Mouse (Mus musculus): ENCODE data around the gene Ly6g5b. TPM values are rescaled to one million over a fixed set of nuclear protein-coding genes. Genes with fewer than 3 reads are reported as not detected.

Gene Ly6g5b
- polyA plus RNA-seq, 1 experiment = not detected

DNA sequence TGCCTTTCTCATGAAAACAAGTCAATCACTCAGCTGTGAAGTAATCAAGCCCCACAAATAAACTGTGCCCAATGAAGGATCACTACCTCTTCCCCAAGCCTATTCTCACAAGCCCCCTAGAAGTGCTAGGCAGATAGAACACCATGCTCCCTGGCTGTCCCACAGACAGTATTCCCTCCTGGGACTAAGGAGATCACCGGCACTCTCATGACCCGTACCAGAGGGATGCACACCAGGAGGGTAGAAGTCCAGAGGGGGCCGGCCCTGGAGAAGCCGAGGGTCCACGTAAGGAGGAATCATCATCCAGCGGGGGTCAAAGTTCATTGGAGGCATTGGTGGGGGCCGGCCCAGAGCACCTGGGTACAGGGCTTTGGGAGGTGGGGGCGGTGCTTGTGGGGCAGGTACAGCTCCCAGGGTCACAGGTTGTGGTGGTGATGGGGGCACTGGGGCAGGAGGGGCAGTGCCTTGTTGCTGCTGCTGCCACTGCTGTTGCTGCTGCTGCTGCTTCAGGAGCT lies 42.5 kb upstream of the Ly6g5b start:
- WGBS = 92% methylated on average over 8 of the region's 8 CpGs
- H3K4me3 ChIP-seq (ENCODE audit: insufficient read depth, low read depth, low read length) = no peak overlapping the region
- H3K27ac ChIP-seq (ENCODE audit: insufficient read depth, low read depth, low read length) = no peak overlapping the region
- no peak for TF ChIP-seq CTCF (IDR thresholded peaks at IDR 0.05; ENCODE audit: insufficient read depth, low read depth, low read length)
- TF ChIP-seq POLR2A (IDR thresholded peaks at IDR 0.05; ENCODE audit: insufficient read depth, low read depth, low read length) = no peak
- peaks cover 8% of the 10 kb centered on the region for H3K4me1 ChIP-seq (ENCODE audit: control insufficient read depth, insufficient read depth, low read length)

DNA sequence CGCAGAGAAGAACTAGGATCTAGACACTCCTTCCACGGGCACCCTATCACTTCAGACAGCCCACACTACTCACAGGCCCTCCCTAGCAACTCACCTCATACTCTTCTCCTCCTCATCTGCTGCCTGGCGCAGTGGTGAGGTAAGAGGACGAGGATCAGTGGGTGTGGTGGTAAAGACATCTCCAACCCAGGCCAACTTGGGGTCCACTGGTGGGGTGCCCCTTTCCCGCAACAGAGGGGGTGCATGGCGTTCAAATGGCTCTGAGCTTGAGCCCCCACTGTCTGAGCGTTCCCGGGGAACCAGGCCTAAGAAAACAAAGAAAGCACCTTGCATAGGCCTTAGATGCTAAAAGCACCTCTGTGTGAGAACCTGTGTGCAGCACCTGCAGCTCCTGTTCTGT lies 42.0 kb upstream of the Ly6g5b start:
- Histone ChIP-seq H3K27ac (ENCODE audit: insufficient read depth, low read depth, low read length) (no peak overlapping the region), H3K4me1 (ENCODE audit: control insufficient read depth, insufficient read depth, low read length) (peaks cover 7% of the 10 kb centered on the region), H3K4me3 (ENCODE audit: insufficient read depth, low read depth, low read length) (no peak overlapping the region)
- TF ChIP-seq CTCF (IDR thresholded peaks at IDR 0.05; ENCODE audit: insufficient read depth, low read depth, low read length) (no peak), POLR2A (IDR thresholded peaks at IDR 0.05; ENCODE audit: insufficient read depth, low read depth, low read length) (no peak)
- 78% methylated on average over 8 of the region's 8 CpGs for WGBS

DNA sequence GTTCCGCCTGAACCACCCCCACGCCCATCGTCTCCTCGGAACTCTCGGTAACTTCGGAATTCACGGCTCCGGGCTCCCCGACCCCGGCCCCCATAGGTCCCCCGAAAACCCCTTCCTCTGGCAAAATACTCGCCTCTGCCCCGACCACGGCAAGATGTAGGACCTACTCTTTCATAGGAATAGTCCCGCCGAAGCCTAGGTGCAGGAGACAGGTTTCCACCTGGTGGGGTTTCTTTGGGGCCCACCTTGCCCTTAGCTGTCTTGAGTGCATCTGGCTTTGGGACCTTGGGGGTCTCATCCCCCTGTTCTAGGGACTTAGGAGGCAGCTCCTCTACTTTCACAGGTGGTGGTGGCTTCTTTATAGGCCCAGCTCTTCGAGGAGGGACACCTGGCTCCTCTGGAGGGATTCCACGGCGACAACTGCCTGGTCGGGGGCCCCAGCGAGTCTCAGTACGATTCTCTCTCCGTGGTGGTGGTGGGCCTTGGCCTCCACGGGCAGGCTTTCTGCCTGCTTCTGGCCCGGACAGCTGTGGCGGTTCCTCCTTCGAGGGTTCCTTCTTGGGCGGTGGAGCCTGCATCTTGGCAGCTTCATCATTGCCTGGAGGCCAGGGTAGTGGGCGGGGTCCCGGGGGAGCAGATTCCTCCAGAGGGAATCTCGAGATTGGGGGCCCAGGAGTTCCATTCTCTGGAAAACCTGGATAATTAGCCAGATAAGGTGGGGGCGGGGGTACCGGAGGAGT lies 41.4 kb upstream of the Ly6g5b start:
- Histone ChIP-seq H3K4me1 (ENCODE audit: control insufficient read depth, insufficient read depth, low read length) (peaks cover 2% of the 10 kb centered on the region), H3K4me3 (ENCODE audit: insufficient read depth, low read depth, low read length) (no peak overlapping the region), H3K27ac (ENCODE audit: insufficient read depth, low read depth, low read length) (no peak overlapping the region)
- TF ChIP-seq POLR2A (IDR thresholded peaks at IDR 0.05; ENCODE audit: insufficient read depth, low read depth, low read length) = no peak
- TF ChIP-seq CTCF (IDR thresholded peaks at IDR 0.05; ENCODE audit: insufficient read depth, low read depth, low read length) = no peak
- WGBS = 82% methylated on average over 33 of the region's 33 CpGs

DNA sequence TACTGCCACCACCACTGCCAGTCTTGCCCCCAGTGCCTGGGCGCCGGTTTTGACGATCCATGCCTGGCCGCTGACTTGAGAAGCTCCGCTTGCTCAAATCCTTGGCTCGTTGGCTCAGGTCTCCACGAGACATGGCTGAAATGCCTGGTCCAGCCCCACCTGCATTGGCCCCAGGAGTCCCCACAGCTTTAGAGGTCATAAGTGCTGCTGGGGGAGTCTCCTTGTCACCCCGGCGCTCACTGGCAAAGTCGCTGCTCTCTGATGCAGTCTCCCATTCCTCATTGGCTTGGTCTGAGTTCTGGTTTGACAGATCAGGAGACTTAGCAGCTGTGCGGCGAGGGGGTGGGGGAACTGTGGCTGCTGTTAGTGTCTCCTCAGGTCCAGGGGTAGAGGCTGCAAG lies 40.2 kb upstream of the Ly6g5b start:
- WGBS = 80% methylated on average over 12 of the region's 12 CpGs
- Histone ChIP-seq H3K4me3 (ENCODE audit: insufficient read depth, low read depth, low read length) (no peak overlapping the region), H3K27ac (ENCODE audit: insufficient read depth, low read depth, low read length) (no peak overlapping the region), H3K4me1 (ENCODE audit: control insufficient read depth, insufficient read depth, low read length) (no peaks in the 10 kb centered on the region)
- TF ChIP-seq POLR2A (IDR thresholded peaks at IDR 0.05; ENCODE audit: insufficient read depth, low read depth, low read length) = no peak
- TF ChIP-seq CTCF (IDR thresholded peaks at IDR 0.05; ENCODE audit: insufficient read depth, low read depth, low read length) = no peak

DNA sequence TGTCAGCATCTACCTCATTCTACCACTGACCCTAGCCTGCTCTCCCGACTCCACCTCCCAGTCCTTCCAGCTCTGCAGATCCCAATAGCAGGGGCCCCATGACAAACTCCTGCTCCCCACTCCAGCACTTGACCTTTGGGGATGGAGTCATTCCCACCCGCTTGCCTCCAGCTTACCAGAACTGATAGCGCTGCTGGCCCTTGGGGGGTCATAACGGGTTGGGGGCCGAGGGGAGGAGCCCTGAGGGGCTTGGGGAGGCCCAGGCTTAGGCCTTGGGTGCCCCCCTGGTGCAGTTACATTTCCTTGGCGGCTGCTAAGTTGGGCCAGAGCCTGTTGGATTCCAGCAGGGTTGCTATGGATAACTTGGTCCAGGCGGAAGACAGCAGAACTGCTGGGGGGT lies 39.4 kb upstream of the Ly6g5b start:
- TF ChIP-seq POLR2A (IDR thresholded peaks at IDR 0.05; ENCODE audit: insufficient read depth, low read depth, low read length) = no peak
- TF ChIP-seq CTCF (IDR thresholded peaks at IDR 0.05; ENCODE audit: insufficient read depth, low read depth, low read length) = no peak
- WGBS = 68% methylated on average over 7 of the region's 7 CpGs
- Histone ChIP-seq H3K4me1 (ENCODE audit: control insufficient read depth, insufficient read depth, low read length) (no peaks in the 10 kb centered on the region), H3K27ac (ENCODE audit: insufficient read depth, low read depth, low read length) (no peak overlapping the region), H3K4me3 (ENCODE audit: insufficient read depth, low read depth, low read length) (no peak overlapping the region)

DNA sequence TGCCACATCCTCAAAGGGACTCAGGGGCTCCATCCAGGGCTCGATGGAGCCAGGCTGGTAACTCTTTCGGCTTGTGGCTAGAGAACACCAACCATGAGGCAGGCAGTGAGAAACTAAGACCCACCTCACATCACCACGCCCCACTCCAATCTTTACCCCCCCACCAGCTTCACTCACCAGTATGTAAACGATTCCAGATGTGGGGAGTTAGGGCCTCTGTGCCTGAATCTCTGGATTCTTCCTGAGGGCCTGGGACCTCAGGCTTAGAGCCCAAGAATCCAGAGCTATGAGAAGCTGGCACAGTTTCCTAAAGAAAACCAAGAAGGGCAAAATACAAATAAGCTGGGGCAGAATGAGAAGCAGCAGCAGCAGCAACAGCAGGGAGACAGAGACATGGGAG lies 38.7 kb upstream of the Ly6g5b start:
- H3K4me3 ChIP-seq (ENCODE audit: insufficient read depth, low read depth, low read length) = no peak overlapping the region
- no peak overlapping the region for H3K27ac ChIP-seq (ENCODE audit: insufficient read depth, low read depth, low read length)
- H3K4me1 ChIP-seq (ENCODE audit: control insufficient read depth, insufficient read depth, low read length) = no peaks in the 10 kb centered on the region
- TF ChIP-seq CTCF (IDR thresholded peaks at IDR 0.05; ENCODE audit: insufficient read depth, low read depth, low read length) (no peak), POLR2A (IDR thresholded peaks at IDR 0.05; ENCODE audit: insufficient read depth, low read depth, low read length) (no peak)
- 88% methylated on average over 4 of the region's 4 CpGs for WGBS

DNA sequence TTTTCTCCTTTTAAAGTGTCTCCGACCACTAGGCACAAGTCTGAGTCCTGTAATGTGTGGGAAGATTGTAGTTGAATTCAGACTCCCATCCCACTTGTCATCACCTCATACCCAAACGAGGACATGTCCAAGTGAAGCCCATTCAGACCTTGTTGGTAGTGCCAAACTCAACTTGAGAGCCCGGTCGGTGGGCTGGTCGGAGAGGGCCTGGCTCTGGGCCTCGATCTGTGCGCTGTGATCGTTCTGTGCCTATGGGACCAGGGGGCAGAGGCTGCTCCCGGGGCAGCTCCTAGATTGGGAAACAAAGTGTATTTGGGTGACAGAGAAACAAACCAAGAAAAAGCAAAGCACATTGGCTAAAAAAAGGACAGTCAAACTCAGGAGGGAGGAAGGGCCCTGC lies 37.8 kb upstream of the Ly6g5b start:
- 81% methylated on average over 9 of the region's 9 CpGs for whole genome bisulfite sequencing

DNA sequence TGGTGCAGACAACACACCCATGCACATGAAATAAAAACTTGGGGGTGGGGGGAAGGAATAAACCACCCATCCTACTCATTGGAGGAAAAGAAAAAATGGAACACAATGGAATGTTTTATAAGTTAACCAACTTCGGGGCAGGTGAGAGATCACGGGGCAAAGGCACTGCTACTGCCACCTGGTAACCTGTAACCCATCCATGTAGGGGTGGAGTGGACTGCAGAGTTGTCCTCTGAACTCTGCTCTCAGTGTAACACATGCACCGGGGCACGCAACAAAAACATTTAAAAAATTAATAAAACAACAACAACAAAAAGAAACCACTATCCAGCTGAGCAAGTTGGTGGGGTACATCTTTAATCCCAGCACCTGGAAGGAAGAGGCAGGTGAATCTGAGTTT lies 36.9 kb upstream of the Ly6g5b start:
- H3K27ac ChIP-seq (ENCODE audit: insufficient read depth, low read depth, low read length) = no peak overlapping the region
- H3K4me1 ChIP-seq (ENCODE audit: control insufficient read depth, insufficient read depth, low read length) = no peaks in the 10 kb centered on the region
- TF ChIP-seq CTCF (IDR thresholded peaks at IDR 0.05; ENCODE audit: insufficient read depth, low read depth, low read length) = no peak
- 89% methylated on average over 4 of the region's 4 CpGs for WGBS
- no peak overlapping the region for H3K4me3 ChIP-seq (ENCODE audit: insufficient read depth, low read depth, low read length)

More for the DNA sequence above, 37.8 kb upstream of the Ly6g5b start:
- H3K4me1 ChIP-seq (ENCODE audit: control insufficient read depth, insufficient read depth, low read length) = no peaks in the 10 kb centered on the region
- H3K27ac ChIP-seq (ENCODE audit: insufficient read depth, low read depth, low read length) = no peak overlapping the region
- no peak overlapping the region for H3K4me3 ChIP-seq (ENCODE audit: insufficient read depth, low read depth, low read length)
- TF ChIP-seq CTCF (IDR thresholded peaks at IDR 0.05; ENCODE audit: insufficient read depth, low read depth, low read length) (no peak), POLR2A (IDR thresholded peaks at IDR 0.05; ENCODE audit: insufficient read depth, low read depth, low read length) (no peak)

DNA sequence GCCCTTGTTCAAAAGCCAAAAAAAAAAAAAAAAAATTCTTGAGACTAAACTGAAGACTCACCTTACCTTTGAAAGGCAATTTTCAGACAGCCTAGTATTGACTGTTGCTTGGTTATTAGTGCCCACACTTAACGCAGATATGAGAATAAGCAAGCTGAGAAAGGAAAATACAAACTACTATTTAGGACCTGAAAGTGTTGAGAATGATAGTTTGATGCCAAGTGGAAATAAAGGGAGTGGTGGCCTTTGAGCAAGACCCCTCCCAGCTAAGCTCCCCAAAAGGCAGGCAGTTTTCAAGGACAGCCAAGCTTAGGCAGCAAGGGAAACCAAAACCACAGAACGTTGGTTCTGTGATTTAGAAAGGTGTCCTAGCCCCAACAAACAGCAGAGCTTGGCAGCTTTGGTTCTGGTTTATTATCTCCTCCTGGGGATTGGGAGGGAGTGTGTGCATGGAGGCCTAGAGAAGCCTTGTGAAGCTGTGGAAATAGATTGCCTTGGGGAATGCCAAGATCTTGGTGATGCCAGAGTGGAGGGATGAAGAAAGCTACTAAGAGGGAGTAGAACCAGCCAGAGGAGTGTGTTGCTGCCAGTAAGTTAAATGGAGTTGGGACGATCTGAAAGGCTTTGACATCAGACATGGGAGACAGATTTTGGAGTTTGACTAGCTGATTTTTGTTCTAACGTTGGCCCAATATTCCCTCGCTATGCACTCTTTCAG lies 32.9 kb upstream of the Ly6g5b start:
- WGBS = 42% methylated on average over 5 of the region's 5 CpGs
- H3K27ac ChIP-seq (ENCODE audit: insufficient read depth, low read depth, low read length) = no peak overlapping the region
- H3K4me1 ChIP-seq (ENCODE audit: control insufficient read depth, insufficient read depth, low read length) = no peaks in the 10 kb centered on the region
- TF ChIP-seq CTCF (IDR thresholded peaks at IDR 0.05; ENCODE audit: insufficient read depth, low read depth, low read length) (no peak), POLR2A (IDR thresholded peaks at IDR 0.05; ENCODE audit: insufficient read depth, low read depth, low read length) (no peak)
- H3K4me3 ChIP-seq (ENCODE audit: insufficient read depth, low read depth, low read length) = no peak overlapping the region

Data from olfactory bulb, adult 2 months (tissue).